Mouse (Mus musculus) cerebellum, adult (tissue): ENCODE data around the gene Atad2b.
A peak's percentile ranks its signal among the peaks of the same experiment; 100 is the strongest.

Experiments used
- ATAC-seq: cut with Nextera tagmentation; 2 replicates; pipeline ENCODE4 v1.9.2; 2017; ENCODE audit warnings: mild to moderate bottlenecking, moderate library complexity, mixed read lengths; ENCODE audit not compliant: insufficient number of reproducible peaks, low FRiP score, low TSS enrichment

Atad2b gene

GRCm38 (mm10) chr12:5070131-5070530 is 153.0 kb downstream of the Atad2b start:
- ATAC-seq, result no peak

- no peak for ATAC-seq
Measured at GRCm38 (mm10) chr12:5073191-5073590, 156.0 kb downstream of the Atad2b start.

GRCm38 (mm10) chr12:5081480-5081879 is 164.3 kb downstream of the Atad2b start:
- no peak for ATAC-seq

- ATAC-seq, result no peak
Measured at GRCm38 (mm10) chr12:5084714-5085113, 167.6 kb downstream of the Atad2b start.

- ATAC-seq, result peak; percentile 61
Measured at GRCm38 (mm10) chr12:5087787-5088519, 170.8 kb downstream of the Atad2b start.

GRCm38 (mm10) chr12:5088639-5089038 is 171.5 kb downstream of the Atad2b start:
- ATAC-seq, result no peak
